Mouse (Mus musculus) urinary bladder, postnatal 25 days (tissue): ENCODE data around the gene Gm11042.

Experiments
- DNase-seq: peaks from one replicate; pipeline ENCODE4 v3.0.0; 2022; ENCODE audit warnings: low spot score

The Gm11042 gene

GRCm38 (mm10) chr12:74316344-74316973 lies at the start of gene Gm11042:
TSS of gene Gm11042 (minus strand) at chr12:74316394.
- DNase-seq = no peak

GRCm38 (mm10) chr12:74364477-74364876 lies 48.3 kb upstream of the Gm11042 start:
- DNase-seq = no peak

GRCm38 (mm10) chr12:74363076-74363475 lies 46.9 kb upstream of the Gm11042 start:
- DNase-seq = no peak

DNA sequence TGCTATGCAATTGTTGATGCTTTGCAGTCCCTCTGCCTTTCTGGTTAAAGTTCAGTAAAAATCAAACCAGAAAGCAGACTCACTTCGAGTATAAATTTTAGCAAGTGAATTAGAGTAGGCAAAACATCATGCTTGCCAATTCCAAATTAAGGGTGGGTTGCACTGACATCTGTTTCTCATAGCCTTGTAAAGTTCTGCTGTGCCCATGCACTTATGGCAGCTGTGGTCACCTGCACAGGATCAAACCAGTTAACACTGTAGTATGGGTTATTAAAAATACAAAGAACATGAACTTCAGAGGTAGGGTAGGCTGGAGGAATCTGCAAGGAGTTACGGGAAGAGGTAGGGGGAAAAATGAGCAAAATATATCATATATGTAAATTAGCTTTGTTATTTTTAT lies 46.3 kb upstream of the Gm11042 start:
- no peak for DNase-seq

- no peak for DNase-seq
These were observed 43.6 kb upstream of the Gm11042 start for GRCm38 (mm10) chr12:74359791-74360190.

- DNase-seq = no peak
These were observed 41.6 kb upstream of the Gm11042 start for GRCm38 (mm10) chr12:74357806-74358205.

DNA sequence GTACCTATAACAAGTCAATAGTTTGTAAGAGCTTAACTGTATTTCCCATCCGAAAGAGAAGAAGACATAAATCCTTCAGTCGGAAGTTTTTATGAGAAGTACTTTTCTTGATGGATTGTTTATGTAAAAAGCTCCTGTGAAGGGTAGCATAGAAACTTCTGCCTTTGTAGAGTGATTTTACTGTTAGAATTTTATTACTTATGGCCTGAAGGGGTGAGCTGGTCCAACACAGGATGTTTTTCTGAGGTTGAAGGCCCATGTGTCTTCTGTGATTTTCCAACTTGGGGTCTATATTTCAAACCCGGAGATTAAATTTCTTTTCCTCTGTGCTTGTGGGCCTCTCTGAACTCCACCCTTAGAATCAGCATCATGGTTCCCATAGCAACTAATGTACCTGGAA lies 26.5 kb upstream of the Gm11042 start:
- no peak for DNase-seq

- DNase-seq = no peak
These were observed 23.9 kb upstream of the Gm11042 start for GRCm38 (mm10) chr12:74340070-74340469.

- DNase-seq = no peak
These were observed 17.5 kb upstream of the Gm11042 start for GRCm38 (mm10) chr12:74333706-74334105.

- DNase-seq = peak; percentile 66
These were observed 16.8 kb upstream of the Gm11042 start for GRCm38 (mm10) chr12:74333016-74333415.

- DNase-seq = no peak
These were observed 13.6 kb upstream of the Gm11042 start for GRCm38 (mm10) chr12:74329759-74330158.

GRCm38 (mm10) chr12:74326644-74327043 lies 10.4 kb upstream of the Gm11042 start:
- DNase-seq = no peak

GRCm38 (mm10) chr12:74321981-74322380 lies 5.8 kb upstream of the Gm11042 start:
- DNase-seq = no peak

- DNase-seq = peak; percentile 65
These were observed 4.1 kb upstream of the Gm11042 start for GRCm38 (mm10) chr12:74320318-74320717.

GRCm38 (mm10) chr12:74316989-74317759 lies 980 bp upstream of the Gm11042 start:
- peak; percentile 66 for DNase-seq

GRCm38 (mm10) chr12:74315221-74315620 lies 973 bp downstream of the Gm11042 start:
- DNase-seq = no peak

DNA sequence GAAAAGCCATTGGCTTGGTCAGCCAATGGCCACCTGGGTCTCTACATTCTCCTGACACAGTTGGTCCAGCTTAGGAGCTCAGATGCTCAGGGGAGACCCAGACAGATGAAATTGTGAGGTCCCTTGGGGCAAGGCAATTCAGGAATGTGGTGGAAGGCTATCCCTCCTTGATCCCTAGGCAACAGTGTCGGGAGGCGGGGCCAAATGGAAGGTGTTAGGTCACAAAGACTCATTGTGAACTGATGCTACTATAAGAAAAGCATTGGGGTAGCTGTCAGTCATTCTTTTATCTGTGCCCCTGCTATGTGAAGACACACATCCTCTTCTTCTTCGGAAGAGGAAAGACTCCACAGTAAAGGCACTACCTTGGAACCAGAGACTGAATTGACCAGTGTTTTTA lies 3.6 kb downstream of the Gm11042 start:
- no peak for DNase-seq

DNA sequence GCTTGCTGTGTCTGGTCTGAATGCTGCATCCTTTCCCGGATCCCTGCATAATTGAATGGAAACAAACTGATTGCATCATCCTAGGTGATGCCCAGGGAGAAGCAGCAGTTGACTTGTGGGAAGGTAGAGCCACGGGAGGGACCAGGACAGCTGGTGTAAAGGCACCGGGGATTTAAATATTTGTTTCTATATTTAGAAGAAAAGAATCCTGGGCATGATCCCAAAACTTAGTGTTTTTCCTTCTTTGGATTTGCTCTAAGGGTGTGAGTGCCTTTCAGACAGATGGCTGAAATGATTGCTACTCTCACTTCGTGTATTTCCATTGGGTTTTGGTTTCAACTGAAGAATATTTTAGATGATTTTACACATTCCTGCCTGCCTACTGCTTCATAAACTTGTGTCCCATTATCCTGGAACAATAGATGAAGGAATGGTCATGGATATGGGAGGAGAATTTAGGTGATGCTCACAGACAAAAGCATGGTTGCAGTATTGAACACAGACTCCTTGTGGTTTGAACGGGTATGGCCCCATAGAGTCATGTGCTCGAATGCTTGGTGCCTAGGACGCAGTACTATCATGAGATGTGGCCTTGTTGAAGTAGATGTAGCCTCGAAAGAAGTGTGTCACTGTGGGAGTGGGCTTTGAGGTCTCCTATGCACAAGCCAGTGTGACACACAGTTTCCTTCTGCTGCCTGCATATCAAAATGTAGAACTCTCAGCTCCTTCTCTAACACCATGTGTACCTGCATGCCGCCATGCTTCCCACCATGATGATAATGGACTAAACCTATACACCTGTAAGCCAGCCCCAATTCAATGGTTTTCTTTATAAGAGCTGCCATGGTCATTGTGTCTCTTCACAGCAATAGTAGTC lies 12.5 kb downstream of the Gm11042 start:
- no peak for DNase-seq

- no peak for DNase-seq
These were observed 14.6 kb downstream of the Gm11042 start for GRCm38 (mm10) chr12:74301559-74301958.

GRCm38 (mm10) chr12:74296374-74296773 lies 19.8 kb downstream of the Gm11042 start:
- DNase-seq = no peak

- peak; percentile 22 for DNase-seq
These were observed 22.6 kb downstream of the Gm11042 start for GRCm38 (mm10) chr12:74293624-74294023.

- DNase-seq = no peak
These were observed 25.2 kb downstream of the Gm11042 start for GRCm38 (mm10) chr12:74290983-74291382.

DNA sequence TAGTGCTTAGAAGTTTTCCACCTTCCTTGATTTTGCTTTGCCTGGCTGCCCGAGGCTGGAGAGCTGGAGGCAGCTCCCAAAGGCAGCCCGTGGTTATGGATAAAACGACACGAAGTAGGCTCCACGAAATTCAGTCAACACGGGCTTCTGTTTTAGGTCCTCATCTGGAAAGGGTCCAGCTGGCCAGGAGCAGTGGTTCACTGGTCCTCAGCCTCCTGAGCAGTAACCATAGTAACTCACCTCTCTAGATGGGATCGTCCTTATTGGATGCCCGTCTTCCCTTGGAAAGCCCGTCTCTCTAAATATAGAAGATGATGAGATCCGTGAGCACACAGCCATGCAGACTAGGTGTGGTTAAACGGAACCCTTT lies 31.5 kb downstream of the Gm11042 start:
- DNase-seq = no peak
